Mouse (Mus musculus): ENCODE measurements around the gene Cad.
"Not testable (repeated sequence)": the region's sequence is repeated elsewhere in the genome, so short reads cannot be mapped to it uniquely, and the experiment has no call there.

The Cad gene

GRCm38 (mm10) chr5:31054261-31055215 lies at the start of gene Cad:
TSS of gene Cad (plus strand) at chr5:31054780.
- peak; percentile 98 for DNase-seq

DNA sequence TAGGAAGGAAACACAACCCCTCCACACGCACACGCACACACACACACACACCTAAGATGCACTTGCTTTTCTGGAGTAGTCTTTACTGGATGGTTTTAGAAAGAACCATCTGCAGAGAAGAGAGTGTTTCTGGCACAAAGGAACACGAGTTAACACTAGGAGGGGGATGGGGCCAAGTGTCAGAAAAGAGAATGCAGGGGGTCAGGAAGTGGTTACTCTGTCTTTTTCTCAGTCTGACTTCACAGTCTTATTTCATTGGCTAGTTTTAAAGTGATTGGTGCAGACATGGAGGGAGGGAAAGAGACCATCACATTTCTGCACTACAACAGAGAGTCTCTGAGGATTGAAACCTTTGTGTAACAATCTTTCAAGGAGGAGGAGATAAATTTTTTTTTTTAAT lies 41.8 kb upstream of the Cad start:
- no peak for DNase-seq

GRCm38 (mm10) chr5:31015913-31016312 lies 38.7 kb upstream of the Cad start:
- no peak for DNase-seq

- DNase-seq, result not testable (repeated sequence)
Observed at GRCm38 (mm10) chr5:31021790-31022189, 32.8 kb upstream of the Cad start.

GRCm38 (mm10) chr5:31022690-31023089 lies 31.9 kb upstream of the Cad start:
- no peak for DNase-seq

- DNase-seq, result no peak
Observed at GRCm38 (mm10) chr5:31023254-31023653, 31.3 kb upstream of the Cad start.

DNA sequence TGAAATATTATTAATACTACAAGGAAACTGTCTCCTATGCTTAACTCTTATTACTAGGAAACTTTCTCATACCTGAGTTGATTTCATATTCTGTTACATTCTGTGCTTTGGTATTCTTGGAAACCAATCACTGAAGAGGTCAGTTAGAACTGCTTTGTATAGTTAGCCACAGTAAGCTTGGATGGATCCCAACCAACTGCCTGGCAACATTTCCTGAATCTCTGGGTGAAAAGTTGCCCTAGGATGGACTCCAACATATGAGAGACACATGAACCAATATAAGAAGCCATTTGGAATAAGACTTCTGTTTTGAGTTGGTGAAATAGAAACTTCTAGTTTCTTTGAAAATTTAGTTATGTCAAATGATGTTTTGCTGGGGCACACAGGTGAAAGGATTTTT lies 29.9 kb upstream of the Cad start:
- DNase-seq, result no peak

GRCm38 (mm10) chr5:31030926-31031325 lies 23.7 kb upstream of the Cad start:
- no peak for DNase-seq

DNA sequence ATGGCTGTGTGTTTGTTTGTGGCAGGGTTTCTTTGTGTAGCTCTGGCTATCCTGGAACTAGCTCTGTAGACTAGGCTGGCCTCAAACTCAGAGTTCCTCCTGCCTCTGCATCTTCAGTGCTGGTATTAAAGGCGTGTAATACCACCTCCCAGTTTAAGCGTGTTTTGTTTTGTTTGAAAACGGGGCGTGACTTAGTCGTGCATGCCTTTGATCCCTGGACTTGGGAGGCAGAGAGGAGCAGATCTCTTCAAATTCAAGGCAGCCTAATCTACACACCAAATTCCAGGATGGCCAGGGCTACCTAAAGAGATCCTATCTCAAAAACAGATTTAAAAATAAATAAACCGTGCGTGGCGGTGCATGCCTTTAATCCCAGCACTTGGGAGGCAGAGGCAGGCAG lies 23.1 kb upstream of the Cad start:
- DNase-seq, result no peak

- DNase-seq, result no peak
Observed at GRCm38 (mm10) chr5:31034669-31035068, 19.9 kb upstream of the Cad start.

DNA sequence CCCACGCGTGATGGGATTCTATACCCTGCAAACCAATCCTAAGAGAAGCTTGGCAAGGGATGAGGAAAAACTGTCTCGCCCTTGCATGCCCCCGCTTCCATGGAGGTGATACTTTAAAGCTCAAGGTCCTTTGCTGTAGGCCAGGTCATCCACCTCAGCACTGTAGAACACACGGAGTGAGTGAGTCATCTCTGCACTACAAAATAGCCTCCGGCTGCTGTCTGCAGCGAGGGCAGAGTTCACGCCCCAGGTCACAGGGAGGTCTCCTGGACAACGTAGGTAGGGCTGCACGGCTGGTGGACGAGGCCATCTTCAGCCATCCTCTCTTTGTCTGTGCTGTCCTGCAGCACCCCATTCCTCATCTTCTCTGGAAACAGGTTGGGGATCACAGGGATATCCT lies 18.0 kb upstream of the Cad start:
- not testable (repeated sequence) for DNase-seq

DNA sequence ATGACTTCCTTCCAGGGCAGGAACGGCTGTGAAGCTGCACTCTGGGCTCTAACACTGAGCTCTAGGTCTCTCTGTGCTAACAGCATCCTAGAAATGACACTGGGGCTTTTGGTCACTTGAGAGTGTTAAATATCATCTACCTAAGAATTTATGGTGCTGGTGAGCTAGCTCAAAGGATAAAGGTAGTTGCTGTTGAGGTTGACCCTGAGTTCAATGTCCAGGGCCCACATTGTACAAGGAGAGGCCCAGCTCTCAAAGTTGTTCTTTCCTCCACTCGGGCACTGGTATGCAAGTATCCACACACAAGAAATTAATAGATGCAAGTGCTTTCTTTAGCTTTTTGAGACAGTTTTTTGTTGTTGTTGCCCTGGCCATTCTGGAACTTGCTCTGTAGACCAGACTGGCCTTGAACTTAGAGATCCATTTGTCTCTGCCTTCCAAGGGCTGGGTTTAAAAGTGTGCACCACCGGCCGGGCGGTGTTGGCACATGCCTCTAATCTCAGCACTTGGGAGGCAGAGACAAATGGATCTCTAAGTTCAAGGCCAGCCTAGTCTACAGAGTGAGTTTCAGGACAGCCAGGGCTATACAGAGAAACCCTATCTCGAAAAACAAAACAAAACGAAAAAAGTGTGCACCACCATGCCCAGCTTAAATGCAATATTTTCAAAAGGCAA lies 16.3 kb upstream of the Cad start:
- no peak for DNase-seq

DNA sequence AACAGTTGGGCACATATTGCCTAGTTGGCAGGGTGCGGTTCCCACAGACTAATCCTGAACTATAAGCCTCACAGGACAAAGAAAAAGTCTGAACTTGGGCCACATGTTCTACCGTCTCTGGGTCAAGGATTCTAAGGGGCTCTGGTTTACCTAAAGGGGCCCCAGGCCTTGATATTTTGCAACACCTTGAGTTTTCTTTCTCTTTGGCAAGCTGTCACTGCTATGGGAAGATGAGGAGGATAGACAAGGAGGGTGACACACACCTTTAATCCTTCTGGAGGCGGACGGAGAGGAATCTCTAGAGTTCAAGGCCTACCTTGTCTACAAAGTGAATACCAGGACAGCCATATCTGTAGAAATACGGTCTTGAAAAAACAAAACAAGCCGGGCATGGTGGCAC lies 8.2 kb upstream of the Cad start:
- DNase-seq, result no peak

DNA sequence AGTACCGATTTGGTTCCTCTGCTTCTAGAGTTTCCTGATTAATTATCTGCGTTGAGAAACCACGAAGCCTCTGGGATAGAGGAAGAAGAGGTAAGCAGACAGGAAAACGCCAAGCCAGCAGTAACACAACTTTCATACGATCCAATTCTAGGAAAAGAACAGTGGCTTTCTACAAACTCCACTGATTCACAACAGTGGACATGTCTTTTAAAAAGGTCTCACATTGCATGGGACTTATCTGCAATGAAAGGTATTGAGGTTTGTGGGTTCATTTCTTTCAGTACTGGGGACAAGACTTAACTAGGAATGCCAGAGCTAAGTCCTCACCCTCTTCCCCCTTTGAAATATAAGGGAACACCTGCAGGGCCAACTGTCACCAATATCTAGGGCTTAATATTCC lies 7.5 kb upstream of the Cad start:
- no peak for DNase-seq

GRCm38 (mm10) chr5:31047848-31048762 lies 6.5 kb upstream of the Cad start, which contains the start of gene Atraid:
TSS of gene Atraid (plus strand) at chr5:31048312.
- DNase-seq, result peak; percentile 99

- DNase-seq, result peak; percentile 73
Observed at GRCm38 (mm10) chr5:31048763-31049641, 5.6 kb upstream of the Cad start, which contains the start of gene Slc5a6. TSS of gene Slc5a6 (minus strand) at chr5:31048924.

GRCm38 (mm10) chr5:31050427-31050826 lies 4.2 kb upstream of the Cad start:
- peak; percentile 20 for DNase-seq

GRCm38 (mm10) chr5:31053728-31054127 lies 852 bp upstream of the Cad start:
- DNase-seq, result not testable (repeated sequence)

DNA sequence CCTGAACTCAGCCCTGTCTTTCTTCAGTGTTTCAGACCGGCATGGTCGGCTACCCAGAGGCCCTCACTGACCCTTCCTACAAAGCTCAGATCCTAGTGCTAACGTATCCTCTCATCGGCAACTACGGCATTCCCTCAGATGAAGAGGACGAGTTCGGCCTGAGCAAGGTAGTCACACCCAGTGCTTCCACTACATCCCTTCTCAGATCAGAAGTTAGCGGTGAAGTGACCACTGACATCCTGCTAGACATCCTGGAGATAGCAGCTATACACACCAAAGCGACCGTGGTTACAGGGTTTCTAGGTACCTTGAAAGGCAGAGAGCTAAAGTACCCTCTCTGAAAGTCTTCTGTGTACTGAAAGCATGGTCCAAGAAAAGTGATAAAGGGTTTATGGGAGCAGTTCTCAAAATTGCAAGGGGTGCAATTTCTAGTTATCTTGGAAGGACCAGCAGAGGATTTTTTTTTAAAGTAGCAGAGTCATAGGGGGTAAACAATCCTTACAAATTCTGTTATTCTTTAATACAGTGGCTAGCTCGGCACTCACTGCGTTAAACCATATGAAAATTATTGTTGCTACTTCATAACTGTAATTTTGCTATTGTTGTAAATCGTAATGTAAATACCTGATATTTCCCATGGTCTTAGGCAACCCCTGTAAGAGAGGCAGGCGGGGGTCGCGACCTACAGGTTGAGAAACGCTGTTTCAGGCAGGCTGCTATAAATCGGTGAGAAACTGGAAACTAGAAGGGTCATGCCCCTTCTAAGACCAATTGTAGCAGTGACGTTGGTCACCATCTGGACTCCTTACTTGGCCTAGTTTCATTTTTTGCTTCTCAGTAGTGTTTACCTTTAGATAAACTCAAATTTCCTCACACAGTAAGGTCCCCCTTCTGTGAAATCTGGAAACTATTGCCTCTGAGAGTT lies 898 bp downstream of the Cad start:
- DNase-seq, result peak; percentile 28

DNA sequence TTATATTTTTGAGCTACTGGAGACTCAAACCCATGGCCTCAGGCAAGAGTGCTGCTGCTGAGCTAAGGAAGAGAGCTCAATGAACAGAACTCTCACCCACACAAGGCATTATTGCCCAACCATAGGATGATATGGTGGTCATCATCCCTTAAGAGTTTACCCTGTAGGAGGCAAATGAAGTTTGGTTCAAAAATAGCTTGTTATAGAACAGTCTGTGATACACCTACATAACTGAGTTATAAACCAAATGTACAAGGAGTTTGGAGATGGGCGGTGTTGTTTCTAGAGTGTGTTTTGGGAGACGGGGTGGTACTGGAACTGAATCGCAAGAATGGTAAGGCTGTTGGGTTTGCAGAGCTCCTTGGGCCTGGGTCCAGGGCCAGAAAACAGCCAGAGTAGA lies 15.2 kb downstream of the Cad start:
- DNase-seq, result no peak

- no peak for DNase-seq
Observed at GRCm38 (mm10) chr5:31071059-31071458, 16.5 kb downstream of the Cad start.

Measured in lung, postnatal 36 days (tissue).